Mouse (Mus musculus) hindbrain, embryonic 14.5 days (tissue): Measurements from ENCODE around the gene Mars. TPM values are rescaled to one million over a fixed set of nuclear protein-coding genes. Genes with fewer than 3 reads are reported as not detected.

Source experiments
- ATAC-seq: fragments of 200-750 bp; cut with Nextera tagmentation; 2 replicates; pipeline ENCODE4 v1.8.0; 2017; ENCODE audit warnings: moderate number of reproducible peaks, mild to moderate bottlenecking, moderate TSS enrichment, moderate library complexity; ENCODE audit not compliant: low FRiP score
- DNase-seq: peaks from one replicate; pipeline ENCODE4 v3.0.0-alpha.2; 2015; ENCODE audit warnings: low spot score
- H3K27ac ChIP-seq: fragments of 300-500 bp; sonication (generic); 2 replicates; pipeline ENCODE4 v1.5.1; 2014; ENCODE audit warnings: mild to moderate bottlenecking, moderate library complexity
- H3K27me3 ChIP-seq: fragments of 300-500 bp; sonication (generic); 2 replicates; pipeline ENCODE4 v1.6.1; 2014; ENCODE audit warnings: mild to moderate bottlenecking, low read length, mixed read lengths; ENCODE audit not compliant: control insufficient read depth, insufficient read depth
- H3K36me3 ChIP-seq: fragments of 300-500 bp; sonication (generic); replicated peaks from 2 replicates; pipeline ENCODE4 v1.6.1; 2014; ENCODE audit not compliant: control insufficient read depth, insufficient read depth
- H3K4me1 ChIP-seq: fragments of 300-500 bp; sonication (generic); replicated peaks from 2 replicates; pipeline ENCODE4 v1.6.1; 2014; ENCODE audit warnings: antibody characterized with exemption, low read length, mixed read lengths; ENCODE audit not compliant: control insufficient read depth, insufficient read depth
- H3K4me2 ChIP-seq: fragments of 300-500 bp; sonication (generic); replicated peaks from 2 replicates; pipeline ENCODE4 v1.6.1; 2014; ENCODE audit warnings: mild to moderate bottlenecking, moderate library complexity
- H3K4me3 ChIP-seq: fragments of 300-500 bp; sonication (generic); replicated peaks from 2 replicates; pipeline ENCODE4 v1.5.1; 2014; ENCODE audit warnings: mild to moderate bottlenecking, low read length
- H3K9ac ChIP-seq: fragments of 300-500 bp; sonication (generic); 2 replicates; pipeline ENCODE4 v1.6.1; 2014
- H3K9me3 ChIP-seq: fragments of 300-500 bp; sonication (generic); 2 replicates; pipeline ENCODE4 v1.6.1; 2016; ENCODE audit warnings: low read length; ENCODE audit not compliant: control insufficient read depth
- WGBS: fragments of 180-500 bp; shearing (Covaris S2); extraction: QIAGEN DNeasy Blood & Tissue Kit; methylation state at CpG from one replicate; pipeline ENCODE4 v1.1.7; 2014; 5-methylcytosine and 5-hydroxymethylcytosine counted together
- polyA plus RNA-seq: library from polyadenylated mRNA; unstranded; fragments of >200 nt; fragmentation: Nextera tagmentation; extraction: Ambion mirVana; gene quantifications from 2 replicates; pipeline ENCODE4 v1.2.1, GENCODE M21; 2014

Mars gene
- polyA plus RNA-seq, 1 experiment from 2014 or later: 113 TPM

GRCm38 (mm10) chr10:127287271-127287935 is 24.2 kb downstream of the Mars start:
- peak overlapping the region; percentile 92 for H3K4me2 ChIP-seq
- 57% methylated on average over 15 of the region's 15 CpGs for WGBS
- peaks cover 44% of the 10 kb centered on the region for H3K4me1 ChIP-seq
- H3K9me3 ChIP-seq: no peaks in the 10 kb centered on the region
- H3K9ac ChIP-seq: peak overlapping the region; percentile 83
- peak overlapping the region; percentile 78 for H3K4me3 ChIP-seq
- ATAC-seq: no peak
- peak overlapping the region; percentile 97 for H3K27ac ChIP-seq
- H3K36me3 ChIP-seq: peaks cover 51% of the 10 kb centered on the region
- H3K27me3 ChIP-seq: no peaks in the 10 kb centered on the region
- no peak for DNase-seq

- ATAC-seq (no peak), DNase-seq (no peak)
- WGBS: 45% methylated on average over 7 of the region's 7 CpGs
- Histone ChIP-seq H3K27me3 (no peaks in the 10 kb centered on the region), H3K36me3 (peaks cover 58% of the 10 kb centered on the region), H3K27ac (peak overlapping the region; percentile 97; the same call in 1 of the 2 replicates), H3K4me2 (peak overlapping the region; percentile 92), H3K4me3 (peak overlapping the region; percentile 78), H3K9ac (peak overlapping the region; percentile 83), H3K9me3 (no peaks in the 10 kb centered on the region), H3K4me1 (peaks cover 37% of the 10 kb centered on the region)
Observed at GRCm38 (mm10) chr10:127286730-127287129, 24.9 kb downstream of the Mars start.

GRCm38 (mm10) chr10:127286194-127286593 is 25.4 kb downstream of the Mars start:
- WGBS: 63% methylated on average over 7 of the region's 7 CpGs
- ATAC-seq (no peak), DNase-seq (no peak)
- H3K4me1 ChIP-seq: peaks cover 33% of the 10 kb centered on the region
- peak overlapping the region; percentile 92 for H3K4me2 ChIP-seq
- H3K27me3 ChIP-seq: no peaks in the 10 kb centered on the region
- no peaks in the 10 kb centered on the region for H3K9me3 ChIP-seq
- peaks cover 63% of the 10 kb centered on the region for H3K36me3 ChIP-seq
- no peak overlapping the region for H3K4me3 ChIP-seq
- peak overlapping the region; percentile 83 for H3K9ac ChIP-seq
- no peak overlapping the region for H3K27ac ChIP-seq

GRCm38 (mm10) chr10:127285644-127286043 is 25.9 kb downstream of the Mars start:
- no peak for ATAC-seq
- Histone ChIP-seq H3K27ac (no peak overlapping the region), H3K36me3 (peaks cover 69% of the 10 kb centered on the region), H3K9me3 (no peaks in the 10 kb centered on the region), H3K4me3 (no peak overlapping the region), H3K27me3 (no peaks in the 10 kb centered on the region), H3K9ac (0 out of 2 replicates have a peak overlapping the region, but pooled peaks have one; percentile 24), H3K4me1 (peaks cover 33% of the 10 kb centered on the region), H3K4me2 (no peak overlapping the region)
- DNase-seq: no peak
- 72% methylated on average over 12 of the region's 13 CpGs for WGBS

- 77% methylated on average over 11 of the region's 11 CpGs for WGBS
- no peak overlapping the region for H3K9ac ChIP-seq
- no peak for ATAC-seq
Observed at GRCm38 (mm10) chr10:127284724-127285500, 26.7 kb downstream of the Mars start.

GRCm38 (mm10) chr10:127284105-127284622 is 27.4 kb downstream of the Mars start:
- Histone ChIP-seq H3K9me3 (no peaks in the 10 kb centered on the region), H3K27ac (no peak overlapping the region), H3K4me1 (peaks cover 24% of the 10 kb centered on the region), H3K9ac (no peak overlapping the region; the same call in 1 of the 2 replicates), H3K4me3 (no peak overlapping the region), H3K4me2 (no peak overlapping the region), H3K27me3 (no peaks in the 10 kb centered on the region), H3K36me3 (peaks cover 84% of the 10 kb centered on the region)
- no peak for ATAC-seq
- no peak for DNase-seq
- WGBS: 80% methylated on average over 7 of the region's 7 CpGs

More at GRCm38 (mm10) chr10:127284724-127285500, 26.7 kb downstream of the Mars start:
- Histone ChIP-seq H3K4me2 (no peak overlapping the region), H3K36me3 (peaks cover 76% of the 10 kb centered on the region), H3K27me3 (no peaks in the 10 kb centered on the region), H3K4me3 (no peak overlapping the region), H3K9me3 (no peaks in the 10 kb centered on the region), H3K4me1 (peaks cover 32% of the 10 kb centered on the region), H3K27ac (no peak overlapping the region)
- no peak for DNase-seq

- Histone ChIP-seq H3K4me3 (no peak overlapping the region), H3K27ac (no peak overlapping the region), H3K36me3 (peaks cover 98% of the 10 kb centered on the region), H3K9me3 (no peaks in the 10 kb centered on the region), H3K9ac (no peak overlapping the region), H3K4me1 (peaks cover 17% of the 10 kb centered on the region), H3K27me3 (no peaks in the 10 kb centered on the region), H3K4me2 (no peak overlapping the region)
- no peak for ATAC-seq
- DNase-seq: no peak
- 91% methylated on average over 13 of the region's 13 CpGs for WGBS
Observed at GRCm38 (mm10) chr10:127282620-127283215, 28.9 kb downstream of the Mars start.

- ATAC-seq (no peak), DNase-seq (no peak)
- H3K4me1 ChIP-seq: peaks cover 3% of the 10 kb centered on the region; the same call in 1 of the 2 replicates
- WGBS: 90% methylated on average over 8 of the region's 8 CpGs
- no peak overlapping the region for H3K9ac ChIP-seq
- no peaks in the 10 kb centered on the region for H3K9me3 ChIP-seq
- H3K4me2 ChIP-seq: no peak overlapping the region
- H3K27ac ChIP-seq: no peak overlapping the region
- H3K27me3 ChIP-seq: no peaks in the 10 kb centered on the region
- H3K4me3 ChIP-seq: no peak overlapping the region
- peaks cover 100% of the 10 kb centered on the region for H3K36me3 ChIP-seq
Observed at GRCm38 (mm10) chr10:127281316-127281715, 30.3 kb downstream of the Mars start.

- Histone ChIP-seq H3K27me3 (no peaks in the 10 kb centered on the region), H3K9me3 (no peaks in the 10 kb centered on the region), H3K36me3 (peaks cover 100% of the 10 kb centered on the region), H3K4me2 (no peak overlapping the region), H3K4me3 (no peak overlapping the region), H3K4me1 (no peaks in the 10 kb centered on the region), H3K27ac (no peak overlapping the region), H3K9ac (no peak overlapping the region)
- ATAC-seq (no peak), DNase-seq (no peak)
- WGBS: no CpG with 5 or more reads among the region's 2 CpGs
Observed at GRCm38 (mm10) chr10:127279730-127280129, 31.9 kb downstream of the Mars start.
